20 mouse cellular contexts compared by ENCODE assay signal in the genomic region with DNA sequence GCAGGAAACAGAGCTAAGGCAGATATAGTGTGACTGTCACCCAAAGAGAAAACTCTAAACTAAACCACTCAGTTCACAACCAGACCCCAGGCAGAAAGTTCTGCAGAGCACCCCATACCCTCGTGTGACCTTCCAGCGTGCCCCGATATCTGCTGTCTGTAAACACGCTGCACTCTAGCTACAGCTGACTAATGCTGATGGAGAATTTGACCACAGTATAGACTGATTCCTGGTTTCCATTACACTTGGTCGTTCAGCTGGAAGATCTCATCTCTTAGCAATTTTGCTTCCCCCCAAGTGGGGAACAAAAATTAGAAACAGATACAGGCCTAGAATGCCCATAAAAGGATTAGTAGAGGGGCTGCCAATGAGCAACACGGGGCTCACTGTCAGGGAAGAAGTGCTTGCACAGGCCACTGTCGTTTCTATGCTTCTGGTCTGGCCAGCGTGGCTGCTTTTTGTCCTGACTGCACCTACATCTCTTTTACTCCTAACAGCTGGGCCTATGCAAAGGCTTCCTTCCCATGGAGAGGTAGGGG. TPM values are rescaled to one million over a fixed set of nuclear protein-coding genes. Genes with fewer than 3 reads are reported as not detected.
A peak's percentile ranks its signal among the peaks of the same experiment; 100 is the strongest.
DNase-seq lines count a peak whose midpoint lies in the region; ATAC-seq and TF ChIP-seq lines count a peak whose summit lies in the region.
"Had no signal": no experiment of that assay in that cellular context is flagged by ENCODE, and none has a peak within 500 bp of the region (broad histone marks: within the 10 kb centered on the region; RNA-seq: fewer than 3 reads in every experiment).

No protein-coding gene starts in this region.

- WGBS in intestine, embryonic 14.5 days: 43% methylated on average over 8 of the region's 8 CpGs
- 49% methylated on average over 8 of the region's 8 CpGs for WGBS in intestine, postnatal 0 days
- 22% methylated on average over 8 of the region's 8 CpGs for whole genome bisulfite sequencing in embryonic facial prominence, embryonic 12.5 days
- WGBS in intestine, embryonic 15.5 days: 44% methylated on average over 8 of the region's 8 CpGs
- 52% methylated on average over 8 of the region's 8 CpGs for WGBS in stomach, embryonic 16.5 days

- no peaks in the 10 kb centered on the region for H3K36me3 ChIP-seq in intestine, embryonic 14.5 days (ENCODE audit: control insufficient read depth, insufficient read depth, low read length)
- no peaks in the 10 kb centered on the region for H3K36me3 ChIP-seq in intestine, postnatal 0 days (ENCODE audit: control insufficient read depth, insufficient read depth)
- no peaks in the 10 kb centered on the region for H3K36me3 ChIP-seq in embryonic facial prominence, embryonic 12.5 days
- H3K36me3 ChIP-seq in intestine, embryonic 15.5 days: no peaks in the 10 kb centered on the region
- no peaks in the 10 kb centered on the region for H3K36me3 ChIP-seq in stomach, embryonic 16.5 days (ENCODE audit: control insufficient read depth, insufficient read depth, low read length)
- H3K36me3 ChIP-seq: neural tube, embryonic 13.5 days had no signal

- no peak overlapping the region for H3K9ac ChIP-seq in intestine, embryonic 14.5 days (ENCODE audit: low read length)
- no peak overlapping the region for H3K9ac ChIP-seq in intestine, postnatal 0 days (ENCODE audit: low read depth, low read length)
- no peak overlapping the region for H3K9ac ChIP-seq in embryonic facial prominence, embryonic 12.5 days
- no peak overlapping the region for H3K9ac ChIP-seq in intestine, embryonic 15.5 days
- no peak overlapping the region for H3K9ac ChIP-seq in stomach, embryonic 16.5 days (ENCODE audit: low read length)
- H3K9ac ChIP-seq: neural tube, embryonic 13.5 days had no signal

- no peak for TF ChIP-seq CTCF in intestine, postnatal 0 days (IDR thresholded peaks at IDR 0.05; ENCODE audit: low read depth)

- no peak overlapping the region for H3K4me2 ChIP-seq in intestine, embryonic 14.5 days (ENCODE audit: low read length)
- no peak overlapping the region for H3K4me2 ChIP-seq in intestine, postnatal 0 days (replicated peaks; ENCODE audit: low read depth)
- H3K4me2 ChIP-seq in embryonic facial prominence, embryonic 12.5 days (replicated peaks): no peak overlapping the region
- no peak overlapping the region for H3K4me2 ChIP-seq in intestine, embryonic 15.5 days (replicated peaks)
- no peak overlapping the region for H3K4me2 ChIP-seq in stomach, embryonic 16.5 days (ENCODE audit: low read depth, low read length)
- H3K4me2 ChIP-seq: neural tube, embryonic 13.5 days had no signal

- no peak for ATAC-seq in intestine, embryonic 14.5 days (replicated peaks; ENCODE audit: low FRiP score, low TSS enrichment, low read depth)
- ATAC-seq in intestine, postnatal 0 days: no peak
- ATAC-seq in embryonic facial prominence, embryonic 12.5 days (ENCODE audit: insufficient number of reproducible peaks, insufficient read depth, low FRiP score, low TSS enrichment): 0 out of 2 replicates have a peak, but pooled peaks have one; percentile 64
- no peak for ATAC-seq in intestine, embryonic 15.5 days
- ATAC-seq in stomach, embryonic 16.5 days (ENCODE audit: insufficient read depth, low FRiP score): no peak; the same call in 1 of the 2 replicates
- no peak for ATAC-seq in granulocyte monocyte progenitor cell, adult 5-6 weeks (replicated peaks; ENCODE audit: poor library complexity, severe bottlenecking)
- ATAC-seq: Patski had no signal

- no peaks in the 10 kb centered on the region for H3K27me3 ChIP-seq in intestine, embryonic 14.5 days (replicated peaks; ENCODE audit: control insufficient read depth, insufficient read depth, low read length)
- no peaks in the 10 kb centered on the region for H3K27me3 ChIP-seq in intestine, postnatal 0 days (replicated peaks; ENCODE audit: control insufficient read depth, insufficient read depth, low read length)
- 0 out of 2 replicates have a peak, but pooled peaks cover 4% of the 10 kb centered on the region for H3K27me3 ChIP-seq in embryonic facial prominence, embryonic 12.5 days
- no peaks in the 10 kb centered on the region for H3K27me3 ChIP-seq in intestine, embryonic 15.5 days (replicated peaks)
- no peaks in the 10 kb centered on the region for H3K27me3 ChIP-seq in stomach, embryonic 16.5 days (ENCODE audit: control insufficient read depth, insufficient read depth, low read length)
- H3K27me3 ChIP-seq: neural tube, embryonic 13.5 days; Patski had no signal

- no peak overlapping the region for H3K4me3 ChIP-seq in intestine, embryonic 14.5 days (ENCODE audit: low read depth, low read length)
- H3K4me3 ChIP-seq in intestine, postnatal 0 days (ENCODE audit: low read depth, low read length): no peak overlapping the region
- H3K4me3 ChIP-seq in embryonic facial prominence, embryonic 12.5 days: no peak overlapping the region
- H3K4me3 ChIP-seq in intestine, embryonic 15.5 days (replicated peaks): no peak overlapping the region
- no peak overlapping the region for H3K4me3 ChIP-seq in stomach, embryonic 16.5 days (replicated peaks; ENCODE audit: low read length)
- H3K4me3 ChIP-seq: megakaryocyte, embryonic 14.5 days; neural tube, embryonic 13.5 days had no signal

- no peak for DNase-seq in intestine, embryonic 14.5 days (ENCODE audit: low spot score)
- DNase-seq in testis, postnatal 10 days (ENCODE audit: low spot score): no peak
- DNase-seq: cerebellum, adult 2 months; heart, postnatal 36 days; kidney, postnatal 10 days; left cerebral cortex, postnatal 4 days; lung, adult 2 months; thymus, adult 18-20 months had no signal

- no peaks in the 10 kb centered on the region for H3K9me3 ChIP-seq in intestine, embryonic 14.5 days (ENCODE audit: control insufficient read depth, low read length)
- H3K9me3 ChIP-seq in intestine, postnatal 0 days (ENCODE audit: control insufficient read depth): no peaks in the 10 kb centered on the region
- no peaks in the 10 kb centered on the region for H3K9me3 ChIP-seq in embryonic facial prominence, embryonic 12.5 days
- no peaks in the 10 kb centered on the region for H3K9me3 ChIP-seq in intestine, embryonic 15.5 days
- H3K9me3 ChIP-seq in stomach, embryonic 16.5 days (replicated peaks; ENCODE audit: control insufficient read depth, low read length): no peaks in the 10 kb centered on the region
- H3K9me3 ChIP-seq: megakaryocyte, embryonic 14.5 days; neural tube, embryonic 13.5 days had no signal

- peak overlapping the region; percentile 57 for H3K27ac ChIP-seq in intestine, embryonic 14.5 days (ENCODE audit: low read depth)
- H3K27ac ChIP-seq in intestine, postnatal 0 days (ENCODE audit: low read depth, low read length): no peak overlapping the region
- peak overlapping the region; percentile 82 for H3K27ac ChIP-seq in embryonic facial prominence, embryonic 12.5 days
- peak overlapping the region; percentile 48; the same call in 1 of the 2 replicates for H3K27ac ChIP-seq in intestine, embryonic 15.5 days
- H3K27ac ChIP-seq in stomach, embryonic 16.5 days (ENCODE audit: low read length): peak overlapping the region; percentile 68
- H3K27ac ChIP-seq: neural tube, embryonic 13.5 days had no signal

- peaks cover 11% of the 10 kb centered on the region; the same call in 1 of the 2 replicates for H3K4me1 ChIP-seq in intestine, embryonic 14.5 days (replicated peaks; ENCODE audit: control insufficient read depth, insufficient read depth, low read length)
- H3K4me1 ChIP-seq in intestine, postnatal 0 days (replicated peaks; ENCODE audit: control insufficient read depth, insufficient read depth, low read length): no peaks in the 10 kb centered on the region
- peaks cover 32% of the 10 kb centered on the region for H3K4me1 ChIP-seq in embryonic facial prominence, embryonic 12.5 days
- H3K4me1 ChIP-seq in intestine, embryonic 15.5 days (replicated peaks): 0 out of 2 replicates have a peak, but pooled peaks cover 9% of the 10 kb centered on the region
- peaks cover 7% of the 10 kb centered on the region; the same call in 1 of the 2 replicates for H3K4me1 ChIP-seq in stomach, embryonic 16.5 days (ENCODE audit: control insufficient read depth, insufficient read depth, low read length)

RNA-seq across cellular contexts. Expression of gene Cpn2, which starts 4.0 kb away (rescaled TPM):
- 0.04 TPM in 1 of 2 replicates, not detected in the other for polyA plus RNA-seq in intestine, embryonic 14.5 days (2014; fragmentation: Nextera tagmentation; extraction: Ambion mirVana)
- polyA plus RNA-seq in intestine, postnatal 0 days (2015; fragmentation: Nextera tagmentation; extraction: Ambion mirVana): 0.08 and 0.09 TPM in 2 replicates
- not detected in 2 replicates for polyA plus RNA-seq in embryonic facial prominence, embryonic 12.5 days (2016; fragmentation: Nextera tagmentation; extraction: Ambion mirVana)
- 0.19 and 0.20 TPM in 2 replicates for polyA plus RNA-seq in intestine, embryonic 15.5 days (2015; fragmentation: Nextera tagmentation; extraction: Ambion mirVana)
- 0.17 and 0.26 TPM in 2 replicates for polyA plus RNA-seq in stomach, embryonic 16.5 days (2015; fragmentation: Nextera tagmentation; extraction: Ambion mirVana)
- total RNA-seq in granulocyte monocyte progenitor cell, adult 5-6 weeks (2014; fragmentation: Nextera tagmentation): not detected in 2 replicates
- not detected in 2 replicates for total RNA-seq in granulocyte monocyte progenitor cell, adult 5-6 weeks (2017)
- total RNA-seq: layer of hippocampus, postnatal 25 days; left cerebral cortex, postnatal 4 days; midbrain, postnatal 0 days had no signal
- polyA plus RNA-seq: brain, embryonic 14.5 days; cerebellum, adult 2 months; gonadal fat pad, adult 2 months; midbrain, postnatal 0 days; neural tube, embryonic 13.5 days; Patski had no signal

RNA-seq across cellular contexts. Expression of gene Lrrc15, which starts 11.8 kb away (rescaled TPM):
- 0.27 and 0.50 TPM in 2 replicates for polyA plus RNA-seq in intestine, embryonic 14.5 days (2014; fragmentation: Nextera tagmentation; extraction: Ambion mirVana)
- polyA plus RNA-seq in intestine, postnatal 0 days (2015; fragmentation: Nextera tagmentation; extraction: Ambion mirVana): 0.30 and 0.34 TPM in 2 replicates
- 1.1 and 1.2 TPM in 2 replicates for polyA plus RNA-seq in embryonic facial prominence, embryonic 12.5 days (2016; fragmentation: Nextera tagmentation; extraction: Ambion mirVana)
- 0.43 and 0.44 TPM in 2 replicates for polyA plus RNA-seq in intestine, embryonic 15.5 days (2015; fragmentation: Nextera tagmentation; extraction: Ambion mirVana)
- polyA plus RNA-seq in stomach, embryonic 16.5 days (2015; fragmentation: Nextera tagmentation; extraction: Ambion mirVana): 0.28 and 0.55 TPM in 2 replicates
- total RNA-seq in granulocyte monocyte progenitor cell, adult 5-6 weeks (2014; fragmentation: Nextera tagmentation): not detected in 2 replicates
- total RNA-seq in granulocyte monocyte progenitor cell, adult 5-6 weeks (2017): not detected in 2 replicates
- polyA plus RNA-seq: cerebellum, adult 2 months; Patski had no signal

RNA-seq across cellular contexts. Expression of gene Gp5, which starts 39.3 kb away (rescaled TPM):
- 0.65 and 0.80 TPM in 2 replicates for polyA plus RNA-seq in intestine, embryonic 14.5 days (2014; fragmentation: Nextera tagmentation; extraction: Ambion mirVana)
- 0.13 TPM in 2 replicates for polyA plus RNA-seq in intestine, postnatal 0 days (2015; fragmentation: Nextera tagmentation; extraction: Ambion mirVana)
- polyA plus RNA-seq in embryonic facial prominence, embryonic 12.5 days (2016; fragmentation: Nextera tagmentation; extraction: Ambion mirVana): 1.7 and 1.9 TPM in 2 replicates
- 0.46 and 0.59 TPM in 2 replicates for polyA plus RNA-seq in intestine, embryonic 15.5 days (2015; fragmentation: Nextera tagmentation; extraction: Ambion mirVana)
- 0.52 and 0.54 TPM in 2 replicates for polyA plus RNA-seq in stomach, embryonic 16.5 days (2015; fragmentation: Nextera tagmentation; extraction: Ambion mirVana)
- not detected in 2 replicates for total RNA-seq in granulocyte monocyte progenitor cell, adult 5-6 weeks (2014; fragmentation: Nextera tagmentation)
- 1.4 TPM in 1 of 2 replicates, not detected in the other for total RNA-seq in granulocyte monocyte progenitor cell, adult 5-6 weeks (2017)
